Mouse (Mus musculus): Measurements from ENCODE around the gene 8030474K03Rik. TPM values are rescaled to one million over a fixed set of nuclear protein-coding genes. Genes with fewer than 3 reads are reported as not detected.

8030474K03Rik gene
- polyA plus RNA-seq (2017; shearing (Covaris generic)): not detected

GRCm38 (mm10) chrX:101794342-101794741 lies at the start of gene 8030474K03Rik, which contains the start of gene Gm4779:
Gene 8030474K03Rik, plus strand, starts transcription at chrX:101794656.
Gene Gm4779, minus strand, starts transcription at chrX:101794423.

Other genes starting within 250 kb of the 8030474K03Rik start
- 358 TPM for gene Ogt, start 154.6 kb upstream of the 8030474K03Rik start, polyA plus RNA-seq (2017; shearing (Covaris generic))
- 156 TPM for gene Cxcr3, start 60.4 kb upstream of the 8030474K03Rik start, polyA plus RNA-seq (2017; shearing (Covaris generic))
- not detected for gene Gm4779, start 233 bp upstream of the 8030474K03Rik start, polyA plus RNA-seq (2017; shearing (Covaris generic))
- gene Nhsl2, start 54.7 kb downstream of the 8030474K03Rik start, polyA plus RNA-seq (2017; shearing (Covaris generic)): 2.1 TPM

Data from CD4-positive, CD25-positive, alpha-beta regulatory T cell, adult 9 weeks (primary cell).